Mouse (Mus musculus): ENCODE data around the gene Itga1. TPM values are rescaled to one million over a fixed set of nuclear protein-coding genes. Genes with fewer than 3 reads are reported as not detected.

Itga1 gene
- polyA plus RNA-seq, 1 experiment from 2014 or later, result 3.6 TPM

DNA sequence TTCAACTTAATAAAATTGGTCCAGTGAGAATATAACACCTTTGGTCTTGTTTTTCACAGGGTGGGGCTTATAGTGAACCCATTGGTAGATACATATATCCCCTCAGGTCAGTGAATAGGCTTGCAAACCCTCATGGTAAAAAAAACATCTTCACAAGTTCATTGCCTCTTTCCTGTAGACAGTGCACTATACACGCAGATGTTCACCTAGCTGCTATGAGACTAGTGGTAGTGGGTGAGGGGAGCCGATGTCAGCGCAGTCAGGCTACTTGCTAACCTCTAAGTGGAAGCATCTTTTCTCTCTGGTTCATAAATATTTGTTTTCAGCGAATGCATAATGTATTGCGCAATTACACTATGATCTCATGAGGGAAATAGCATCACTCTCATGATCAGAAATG, 192.2 kb downstream of the Itga1 start:
- no peaks in the 10 kb centered on the region for H3K9me3 ChIP-seq (replicated peaks)
- H3K9ac ChIP-seq, result no peak overlapping the region
- H3K4me1 ChIP-seq, result peaks cover 4% of the 10 kb centered on the region; the same call in 1 of the 2 replicates
- ATAC-seq, result no peak
- no peak overlapping the region for H3K4me2 ChIP-seq
- no peak overlapping the region for H3K27ac ChIP-seq
- 79% methylated on average over 5 of the region's 5 CpGs for WGBS (ENCODE audit: insufficient replicate concordance)
- H3K27me3 ChIP-seq (replicated peaks), result no peaks in the 10 kb centered on the region
- H3K4me3 ChIP-seq, result no peak overlapping the region
- no peaks in the 10 kb centered on the region for H3K36me3 ChIP-seq

DNA sequence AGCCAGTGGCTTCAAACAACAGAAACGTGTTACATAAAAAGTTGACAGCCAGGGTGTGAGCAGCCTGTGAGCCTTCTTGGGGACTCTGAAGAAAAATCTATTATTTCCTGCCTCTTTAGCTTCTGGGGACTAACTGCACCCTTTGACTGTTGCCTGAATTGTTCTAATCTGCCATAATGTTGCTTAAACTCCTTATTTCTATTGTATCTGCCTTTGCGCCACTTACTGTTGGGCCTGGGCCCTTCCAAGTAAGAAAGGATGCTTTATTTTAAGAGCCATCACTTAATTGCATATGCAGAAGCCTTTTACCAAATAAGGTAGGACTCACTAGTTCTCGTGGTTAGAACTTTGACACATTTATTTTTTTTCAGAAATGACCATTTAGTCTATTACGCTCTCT, 193.9 kb downstream of the Itga1 start:
- no peaks in the 10 kb centered on the region for H3K27me3 ChIP-seq (replicated peaks)
- no peak overlapping the region for H3K27ac ChIP-seq
- H3K9ac ChIP-seq, result no peak overlapping the region
- H3K4me1 ChIP-seq, result no peaks in the 10 kb centered on the region
- WGBS (ENCODE audit: insufficient replicate concordance), result 63% methylated on average over 4 of the region's 4 CpGs
- no peaks in the 10 kb centered on the region for H3K36me3 ChIP-seq
- no peak for ATAC-seq
- H3K4me2 ChIP-seq, result no peak overlapping the region
- H3K9me3 ChIP-seq (replicated peaks), result no peaks in the 10 kb centered on the region
- H3K4me3 ChIP-seq, result no peak overlapping the region

Other genes starting within 250 kb of the Itga1 start
- 0.96 and 2.2 TPM in 2 replicates for gene Itga2, start 169.9 kb downstream of the Itga1 start, polyA plus RNA-seq (2016; fragmentation: Nextera tagmentation; extraction: Ambion mirVana)
- gene Pelo, start 11.8 kb downstream of the Itga1 start, polyA plus RNA-seq (2016; fragmentation: Nextera tagmentation; extraction: Ambion mirVana), result 4.9 and 6.0 TPM in 2 replicates
- 2.6 and 2.9 TPM in 2 replicates for gene Gm49395, start within 50 bp of the Itga1 start, polyA plus RNA-seq (2016; fragmentation: Nextera tagmentation; extraction: Ambion mirVana)

Data from liver, embryonic 12.5 days (tissue).